Mouse (Mus musculus) embryonic fibroblast, embryonic 13.5 days (primary cell): ENCODE measurements around the gene Riox2.

ENCODE experiments used
- CTCF ChIP-seq: IDR thresholded peaks from 2 replicates; pipeline ENCODE4 v1.5.1; 2011; ENCODE audit warnings: mild to moderate bottlenecking, control low read depth, low read length, moderate library complexity, borderline replicate concordance; ENCODE audit not compliant: insufficient read depth
- POLR2A ChIP-seq: IDR thresholded peaks from 2 replicates; pipeline ENCODE4 v1.6.1; 2011; ENCODE audit warnings: low read depth, mild to moderate bottlenecking, control low read depth, low read length, moderate library complexity

DNA sequence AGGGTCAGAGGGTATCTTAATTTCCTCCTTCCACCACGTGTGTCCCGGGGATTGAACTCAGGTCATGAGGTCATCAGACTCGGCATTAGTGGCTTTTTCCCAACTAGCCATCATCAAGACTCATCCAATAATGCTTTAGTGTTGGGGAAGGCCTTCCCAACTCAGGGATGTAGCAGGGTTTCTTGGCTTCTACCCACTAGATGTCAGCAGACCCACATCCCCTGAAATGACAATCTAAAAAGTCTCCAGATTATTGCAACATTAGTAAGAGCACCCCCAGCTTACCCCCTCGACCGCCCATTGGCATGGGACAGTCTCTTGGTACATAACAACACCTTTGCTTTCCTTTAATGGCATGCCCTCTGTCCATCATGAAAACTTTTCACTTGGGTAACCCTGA, 64.1 kb downstream of the Riox2 start:
- TF ChIP-seq POLR2A: no peak
- no peak for TF ChIP-seq CTCF
